Mouse (Mus musculus): ENCODE results near the gene Psmb5.
A peak's percentile ranks its signal among the peaks of the same experiment; 100 is the strongest.

The Psmb5 gene

GRCm38 (mm10) chr14:54583681-54584338 is 34.0 kb downstream of the Psmb5 start:
- peak; percentile 95 for DNase-seq

DNA sequence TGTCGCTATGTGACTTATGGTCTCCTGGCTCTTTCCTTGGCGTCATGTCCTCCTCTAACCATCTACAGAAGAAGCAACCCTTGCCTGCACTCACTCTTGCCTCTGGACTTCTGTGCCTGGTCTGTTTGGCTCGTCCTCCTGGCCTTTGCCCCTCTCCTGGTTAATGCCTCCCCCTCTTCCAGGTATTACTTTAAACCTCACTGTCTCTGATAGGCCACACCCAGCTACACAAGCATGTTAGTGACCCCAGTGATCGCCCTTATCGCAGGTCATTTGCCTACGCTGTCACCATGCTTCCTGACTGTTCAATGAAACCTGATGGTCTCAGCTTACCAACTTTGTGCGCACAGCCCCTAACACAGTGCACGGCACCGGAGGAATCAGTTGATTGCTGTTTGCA is 35.3 kb downstream of the Psmb5 start:
- DNase-seq, result peak; percentile 87

DNA sequence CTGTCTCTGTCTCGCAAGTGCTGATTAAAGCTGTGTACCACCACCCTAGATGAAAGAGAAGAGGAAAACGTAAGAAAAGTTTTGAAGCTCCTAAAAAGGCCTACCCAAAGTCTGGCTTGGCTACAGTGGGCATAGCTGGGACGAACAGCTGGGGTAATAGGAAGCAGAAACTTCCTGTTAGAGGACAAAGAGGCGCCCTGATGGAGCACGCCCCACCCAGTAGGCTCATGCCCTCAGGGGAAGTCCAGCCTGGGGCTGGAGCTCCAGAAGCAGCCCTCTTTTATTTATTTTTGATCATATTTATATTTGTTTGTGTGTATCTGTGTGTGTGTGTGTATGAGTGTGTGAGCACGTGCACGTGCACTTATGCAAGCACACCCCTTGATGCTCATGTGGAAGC is 38.2 kb downstream of the Psmb5 start:
- peak; percentile 96 for DNase-seq

- no peak for DNase-seq
Observed at GRCm38 (mm10) chr14:54578063-54578462, 39.8 kb downstream of the Psmb5 start.

- DNase-seq, result peak; percentile 99
Observed at GRCm38 (mm10) chr14:54577089-54577982, 40.5 kb downstream of the Psmb5 start, which contains the start of gene Ajuba. Ajuba (minus strand) TSS chr14:54577558.

DNA sequence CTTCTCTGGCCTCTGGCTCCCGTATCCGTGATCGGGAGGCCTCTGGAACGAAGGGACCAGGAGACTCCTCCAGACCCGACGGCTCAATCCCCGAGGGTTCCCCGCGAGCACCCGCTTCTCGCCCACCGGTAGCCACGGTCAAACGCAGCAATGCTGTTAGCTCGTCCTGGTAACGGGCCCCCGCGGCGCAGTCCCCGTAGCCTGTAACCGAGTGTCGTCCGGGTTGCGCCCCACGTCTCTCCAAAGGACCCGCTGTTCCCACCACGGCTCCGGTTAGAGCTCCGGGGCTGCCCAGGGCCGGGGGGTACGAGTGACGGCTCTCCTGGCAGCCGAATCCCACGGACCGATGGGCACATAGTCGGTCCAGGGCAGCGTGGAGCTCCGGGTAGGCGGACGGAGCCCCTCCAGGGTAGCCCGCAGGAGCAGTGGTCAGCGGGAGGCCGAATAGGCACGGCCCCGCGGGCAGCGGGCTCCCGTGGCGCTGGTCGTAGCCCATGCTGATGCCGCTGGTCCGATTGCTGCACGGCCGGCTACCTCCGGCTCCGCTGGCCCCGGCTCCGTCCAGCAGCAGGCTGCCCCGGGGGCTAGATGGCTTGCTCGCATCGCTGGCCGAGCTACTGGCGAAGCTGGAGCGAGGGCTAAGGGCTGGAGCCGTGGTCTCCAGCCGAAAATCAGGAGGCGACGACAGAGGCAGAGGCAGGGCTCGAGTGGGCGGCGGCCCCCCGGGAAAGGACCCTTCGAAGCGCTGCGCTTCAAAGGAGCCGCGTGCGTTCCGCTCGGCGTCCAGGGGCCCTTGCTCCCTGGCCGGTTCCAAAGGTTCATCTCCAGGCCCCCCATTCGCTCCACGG is 41.4 kb downstream of the Psmb5 start:
- peak; percentile 94 for DNase-seq

GRCm38 (mm10) chr14:54575631-54576030 is 42.2 kb downstream of the Psmb5 start:
- DNase-seq, result peak; percentile 96

- peak; percentile 71 for DNase-seq
Observed at GRCm38 (mm10) chr14:54575031-54575430, 42.8 kb downstream of the Psmb5 start.

- DNase-seq, result peak; percentile 94
Observed at GRCm38 (mm10) chr14:54574253-54574652, 43.6 kb downstream of the Psmb5 start.

DNA sequence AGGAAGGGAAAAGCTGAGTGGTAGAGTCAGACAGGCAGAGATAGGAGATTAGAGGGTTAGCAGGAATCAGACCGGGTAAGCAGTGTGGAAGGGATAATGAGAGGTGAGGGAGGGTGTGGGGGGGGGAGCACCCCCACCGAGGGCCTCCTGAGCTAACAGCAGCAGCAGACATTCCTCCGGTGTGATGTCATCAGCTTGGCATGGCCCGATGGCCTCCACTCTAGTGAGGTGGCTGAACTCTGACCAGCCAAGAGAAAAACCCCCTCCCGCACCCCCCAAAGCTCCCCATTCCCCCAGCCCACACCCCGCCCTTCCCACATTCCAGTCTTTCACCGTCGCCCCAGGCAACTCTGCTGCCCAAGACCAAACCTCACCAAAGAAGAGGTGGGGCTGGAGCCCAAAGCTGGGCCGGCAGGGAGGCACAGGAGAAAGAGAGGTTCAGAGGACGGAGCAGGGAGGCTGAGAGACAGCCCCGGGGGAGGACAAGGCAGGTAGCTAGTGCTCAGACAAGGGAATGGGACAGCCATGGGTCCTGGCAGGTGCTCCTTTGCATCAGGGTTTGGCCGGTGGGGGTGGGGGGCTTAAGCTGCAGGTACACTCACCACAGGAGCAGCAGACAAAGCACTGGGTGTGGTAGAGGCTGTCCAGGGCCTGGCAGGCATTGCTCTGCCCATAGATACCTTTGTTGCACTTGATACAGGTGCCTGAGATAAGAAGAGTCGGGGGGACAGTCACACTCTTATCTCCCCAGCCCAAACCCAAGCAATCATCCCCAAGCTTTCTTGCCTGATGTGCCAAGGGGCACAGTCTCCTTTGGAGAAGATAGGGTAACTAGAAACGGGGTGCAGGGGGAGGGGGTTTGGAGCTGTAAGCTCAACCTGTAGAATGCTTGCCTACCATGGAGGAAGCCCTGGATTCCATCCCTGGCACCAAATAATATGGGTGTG is 44.8 kb downstream of the Psmb5 start:
- DNase-seq, result peak; percentile 94

DNA sequence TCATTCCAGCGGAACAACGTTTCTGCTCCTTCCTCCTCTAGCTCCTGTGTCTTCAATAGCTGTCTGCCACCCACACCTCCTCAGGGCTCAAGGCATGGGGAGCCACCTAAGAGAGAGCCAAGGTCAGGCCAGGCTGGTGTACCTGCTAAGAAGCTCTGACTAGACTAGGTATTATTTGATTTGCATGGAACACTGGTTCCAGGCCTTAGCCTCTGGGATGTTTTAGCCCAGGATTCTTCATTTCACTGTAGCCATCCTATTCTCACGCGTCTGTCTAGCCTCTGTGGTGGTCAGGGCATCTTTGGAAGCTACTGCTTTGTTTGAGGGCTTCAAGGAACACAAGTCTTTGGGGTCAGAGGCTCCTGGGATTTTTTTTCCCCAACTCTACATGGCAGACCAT is 45.7 kb downstream of the Psmb5 start:
- peak; percentile 83 for DNase-seq

DNA sequence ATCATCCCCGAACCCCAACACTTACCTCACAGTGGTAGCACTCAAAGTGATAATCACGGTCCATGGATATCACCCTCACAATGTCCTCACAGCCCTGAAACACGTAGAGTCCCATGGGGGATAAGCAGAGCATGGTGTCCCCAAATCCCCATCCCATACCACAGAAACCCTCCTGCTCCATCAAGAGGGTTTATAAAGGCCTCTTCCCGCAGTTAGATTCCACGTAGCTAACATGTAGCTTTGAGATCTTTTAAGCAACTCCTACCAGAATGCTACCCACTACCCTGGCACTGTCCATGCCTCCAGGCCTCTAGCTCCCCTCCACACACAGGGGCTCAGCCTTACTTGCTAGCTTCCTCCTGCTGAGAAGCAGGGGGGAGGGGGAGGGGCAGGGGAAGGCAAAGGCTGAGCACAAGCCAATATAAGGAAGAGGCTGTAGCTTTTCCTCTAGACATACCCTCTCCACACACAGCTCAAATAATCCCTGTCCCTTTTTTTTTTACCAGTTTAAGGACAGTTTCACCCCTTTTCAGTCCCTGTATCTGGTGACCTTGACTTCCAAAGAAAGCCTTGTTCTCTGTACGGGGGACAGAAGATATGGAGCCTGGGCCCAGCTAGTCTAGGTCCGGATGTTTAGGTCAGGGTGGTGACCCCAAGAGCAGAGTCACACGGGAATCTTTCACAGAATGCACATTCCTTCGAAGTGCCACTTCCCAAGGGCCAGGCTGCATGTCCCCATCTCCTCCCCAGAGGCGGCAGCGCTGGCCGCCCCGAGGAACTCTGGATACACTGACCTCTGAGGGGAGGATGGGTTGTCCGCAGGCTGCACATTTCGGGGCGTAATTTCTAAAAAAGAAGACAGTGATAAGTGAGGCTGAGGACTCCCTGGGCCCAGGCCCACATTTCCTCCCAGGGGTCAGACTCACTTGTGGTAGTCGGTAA is 48.1 kb downstream of the Psmb5 start:
- peak; percentile 97 for DNase-seq

- DNase-seq, result peak; percentile 97
Observed at GRCm38 (mm10) chr14:54568694-54569414, 49.0 kb downstream of the Psmb5 start.

Measured in heart, adult 11 months (tissue).